Mouse (Mus musculus) spleen, adult 2 months (tissue): ENCODE measurements around the gene Smim11. TPM values are rescaled to one million over a fixed set of nuclear protein-coding genes. Genes with fewer than 3 reads are reported as not detected.

Source experiments
- DNase-seq, 2 experiments: peaks; one replicate each; pipeline versions ENCODE4 v3.0.0 to v3.0.0-alpha.2; 2012 to 2021; ENCODE audit warnings: low spot score in 2 of 2, low read depth in 1 of 2
- H3K27ac ChIP-seq: fragments of 200-500 bp; 2 replicates; pipeline ENCODE4 v1.5.1; 2012; ENCODE audit warnings: low read length, inconsistent platforms; ENCODE audit not compliant: insufficient read depth
- H3K27me3 ChIP-seq: fragments of 200-500 bp; 2 replicates; pipeline ENCODE4 v1.6.1; 2012; ENCODE audit warnings: mild to moderate bottlenecking, moderate library complexity, low read length, inconsistent platforms; ENCODE audit not compliant: control insufficient read depth, insufficient read depth
- H3K36me3 ChIP-seq: fragments of 200-500 bp; 2 replicates; pipeline ENCODE4 v1.6.1; 2012; ENCODE audit warnings: mild to moderate bottlenecking, low read length, inconsistent platforms; ENCODE audit not compliant: control insufficient read depth, insufficient read depth
- H3K4me1 ChIP-seq: fragments of 200-500 bp; 2 replicates; pipeline ENCODE4 v1.6.1; 2011; ENCODE audit warnings: inconsistent platforms; ENCODE audit not compliant: control insufficient read depth, insufficient read depth, insufficient read length
- H3K4me3 ChIP-seq: fragments of 200-500 bp; 2 replicates; pipeline ENCODE4 v1.5.1; 2011; ENCODE audit warnings: mild to moderate bottlenecking, inconsistent platforms; ENCODE audit not compliant: insufficient read depth, insufficient read length; ENCODE audit errors: extremely low read depth
- CTCF ChIP-seq: fragments of 200-500 bp; IDR thresholded peaks from 2 replicates; pipeline ENCODE4 v1.5.1; 2011; ENCODE audit warnings: mild to moderate bottlenecking, inconsistent platforms; ENCODE audit not compliant: insufficient read depth, insufficient read length, insufficient replicate concordance; ENCODE audit errors: extremely low read depth
- POLR2A ChIP-seq: fragments of 200-500 bp; IDR thresholded peaks from 2 replicates; pipeline ENCODE4 v1.6.1; 2011; ENCODE audit warnings: low read depth, low read length, inconsistent platforms
- WGBS: fragments of 180-500 bp; shearing (Covaris S2); methylation state at CpG from one replicate; pipeline ENCODE4 v1.1.7; 2018; 5-methylcytosine and 5-hydroxymethylcytosine counted together
- polyA plus RNA-seq: library from polyadenylated mRNA; depleted of rRNA; stranded (reverse); fragments of >200 nt; gene quantifications from 2 replicates; pipeline ENCODE4 v1.2.3, GENCODE M21; 2012

Smim11 gene
- polyA plus RNA-seq, 1 experiment = 12.0 TPM

DNA sequence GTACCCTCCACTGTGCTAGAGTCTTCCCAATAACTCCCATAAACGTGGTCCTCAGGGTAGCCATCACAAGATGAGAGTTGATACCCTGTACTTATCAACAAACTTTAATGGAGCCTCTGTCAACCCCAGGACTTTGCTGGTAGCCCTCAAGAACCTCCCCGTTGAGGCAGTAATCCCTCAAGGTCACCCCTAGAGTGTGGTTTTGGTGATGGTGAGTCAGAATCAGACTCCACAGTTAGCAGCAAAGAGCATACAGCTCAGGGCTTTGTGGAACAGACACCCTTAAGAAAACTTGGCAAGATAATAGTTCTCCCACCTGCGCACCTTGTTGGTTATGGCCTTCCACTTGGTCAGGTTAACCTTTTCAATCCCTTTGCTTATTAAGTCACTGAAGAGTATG lies 19.3 kb downstream of the Smim11 start:
- 73% methylated on average over 3 of the region's 3 CpGs for WGBS
- Histone ChIP-seq H3K27me3 (no peaks in the 10 kb centered on the region), H3K4me1 (no peaks in the 10 kb centered on the region), H3K27ac (no peak overlapping the region), H3K36me3 (no peaks in the 10 kb centered on the region), H3K4me3 (no peak overlapping the region)
- no peak for TF ChIP-seq POLR2A
- no peak for TF ChIP-seq CTCF
- DNase-seq = no peak

DNA sequence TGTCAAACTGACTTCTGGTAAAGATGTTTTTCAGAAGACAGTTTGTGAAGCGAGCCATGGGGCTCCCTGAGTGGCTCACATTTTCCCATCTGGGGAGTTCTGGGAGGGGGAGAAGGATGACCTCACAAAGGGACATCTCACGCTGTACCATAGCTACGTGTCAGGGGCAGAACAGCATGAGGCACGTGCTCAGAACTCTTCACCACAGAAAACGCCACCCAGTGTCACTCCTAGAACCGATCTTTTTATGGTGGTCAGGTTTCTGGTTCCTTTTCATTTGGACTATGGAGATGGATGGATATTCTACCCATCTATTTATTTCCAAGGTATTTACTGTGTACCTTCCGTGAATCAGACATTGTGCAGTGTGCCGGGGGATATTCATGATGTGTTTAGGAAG lies 20.3 kb downstream of the Smim11 start, which contains the start of gene Fam243:
Gene Fam243, minus strand, starts transcription at position 101 of the 400 bp plus-strand sequence.
- no peaks in the 10 kb centered on the region for H3K4me1 ChIP-seq
- no peak for DNase-seq
- WGBS = 91% methylated on average over 8 of the region's 8 CpGs
- H3K4me3 ChIP-seq = no peak within 1 kb of the TSS
- TF ChIP-seq POLR2A = no peak
- no peak for TF ChIP-seq CTCF
- no peak within 1 kb of the TSS for H3K27ac ChIP-seq
- no peaks in the 10 kb centered on the region for H3K27me3 ChIP-seq
- H3K36me3 ChIP-seq = no peaks in the 10 kb centered on the region

DNA sequence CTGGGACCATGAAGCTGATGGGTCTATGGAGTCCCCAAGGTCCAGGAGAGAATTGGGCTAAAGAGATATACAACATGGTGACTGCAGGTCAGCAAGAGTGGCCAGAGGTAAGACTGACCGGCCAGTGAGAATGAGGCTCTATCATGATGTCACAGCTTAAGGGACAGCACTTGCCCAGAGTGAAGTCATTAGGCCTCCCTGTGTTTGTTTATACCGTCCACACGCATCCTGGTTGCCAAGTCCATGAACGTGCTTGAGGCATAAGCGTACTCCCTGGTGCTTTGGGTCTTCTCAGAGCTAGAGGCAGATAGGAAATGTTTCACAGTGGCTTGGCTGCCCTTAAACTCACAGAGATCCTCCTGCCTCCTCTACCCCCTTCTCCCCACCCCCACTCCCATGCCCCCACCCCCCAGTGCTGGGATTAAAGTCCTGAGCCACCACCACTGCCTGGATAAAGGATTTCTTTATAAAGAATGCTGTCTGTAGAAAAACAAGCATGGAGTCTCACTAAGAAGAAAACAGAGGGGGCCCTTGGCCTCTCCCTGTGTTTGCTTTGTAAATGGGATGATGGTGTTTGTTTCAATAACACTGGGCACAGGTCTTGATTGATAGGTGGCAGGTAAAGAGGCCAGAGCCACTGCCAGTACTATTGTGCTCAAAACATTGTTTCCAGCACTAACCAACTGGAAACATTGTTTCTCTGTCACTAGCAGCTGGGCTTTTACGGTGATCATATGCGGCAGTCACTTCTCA lies 23.4 kb downstream of the Smim11 start:
- no peaks in the 10 kb centered on the region for H3K4me1 ChIP-seq
- TF ChIP-seq CTCF (no peak), POLR2A (no peak)
- DNase-seq = no peak
- no peak overlapping the region for H3K4me3 ChIP-seq
- H3K27me3 ChIP-seq = no peaks in the 10 kb centered on the region
- H3K36me3 ChIP-seq = no peaks in the 10 kb centered on the region
- 87% methylated on average over 7 of the region's 7 CpGs for WGBS
- H3K27ac ChIP-seq = no peak overlapping the region

GRCm38 (mm10) chr16:92325062-92325406 lies 23.9 kb downstream of the Smim11 start:
- Histone ChIP-seq H3K36me3 (no peaks in the 10 kb centered on the region), H3K27ac (no peak overlapping the region), H3K4me1 (no peaks in the 10 kb centered on the region), H3K4me3 (no peak overlapping the region), H3K27me3 (no peaks in the 10 kb centered on the region)
- DNase-seq = no peak
- 68% methylated on average over 1 of the region's 1 CpGs for WGBS
- TF ChIP-seq CTCF (no peak), POLR2A (no peak)

DNA sequence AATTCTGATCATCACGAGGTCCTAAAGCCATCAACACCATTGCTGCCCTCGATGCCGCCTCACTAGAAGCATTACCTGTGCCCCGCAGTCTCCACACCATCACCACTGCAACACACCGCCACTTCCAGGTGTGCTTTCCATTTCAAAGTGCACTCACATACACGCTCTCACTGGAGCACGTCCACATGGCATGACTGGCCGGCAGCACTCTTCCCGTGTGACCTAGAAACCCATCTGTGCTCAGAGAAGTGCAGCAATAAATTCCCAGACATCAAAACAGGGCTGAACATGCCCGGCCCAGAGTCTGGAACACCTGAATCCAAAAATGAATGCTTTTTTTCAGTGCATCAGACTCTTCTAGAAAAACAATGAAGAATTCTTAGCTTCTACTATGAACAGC lies 26.8 kb downstream of the Smim11 start:
- TF ChIP-seq CTCF (no peak), POLR2A (no peak)
- no peak overlapping the region for H3K4me3 ChIP-seq
- no peak overlapping the region for H3K27ac ChIP-seq
- no peaks in the 10 kb centered on the region for H3K36me3 ChIP-seq
- H3K4me1 ChIP-seq = no peaks in the 10 kb centered on the region
- WGBS = 91% methylated on average over 10 of the region's 10 CpGs
- no peak for DNase-seq
- no peaks in the 10 kb centered on the region for H3K27me3 ChIP-seq

DNA sequence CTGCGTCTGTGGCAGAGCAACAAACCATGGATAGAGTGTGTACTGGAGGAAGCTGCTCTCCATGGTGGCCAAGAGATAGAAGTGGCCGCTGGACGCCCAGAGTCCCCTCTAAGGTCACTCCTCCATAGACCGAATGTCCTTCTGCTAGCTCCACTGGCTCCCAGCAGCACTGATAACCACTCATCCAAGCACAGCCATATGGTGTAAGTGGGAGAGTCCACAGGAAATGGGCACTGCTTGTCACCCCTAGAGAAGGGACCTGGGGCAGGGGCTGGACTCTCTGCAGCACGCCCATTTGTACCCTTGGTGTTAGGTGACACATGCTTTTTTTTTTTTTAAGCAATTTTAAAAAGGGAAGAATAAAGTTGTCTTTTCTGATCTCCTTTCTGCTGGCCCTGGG lies 29.9 kb downstream of the Smim11 start:
- TF ChIP-seq POLR2A (no peak), CTCF (no peak)
- Histone ChIP-seq H3K36me3 (no peaks in the 10 kb centered on the region), H3K4me1 (no peaks in the 10 kb centered on the region), H3K27ac (no peak overlapping the region), H3K4me3 (no peak overlapping the region), H3K27me3 (no peaks in the 10 kb centered on the region)
- WGBS = 85% methylated on average over 5 of the region's 5 CpGs
- no peak for DNase-seq

DNA sequence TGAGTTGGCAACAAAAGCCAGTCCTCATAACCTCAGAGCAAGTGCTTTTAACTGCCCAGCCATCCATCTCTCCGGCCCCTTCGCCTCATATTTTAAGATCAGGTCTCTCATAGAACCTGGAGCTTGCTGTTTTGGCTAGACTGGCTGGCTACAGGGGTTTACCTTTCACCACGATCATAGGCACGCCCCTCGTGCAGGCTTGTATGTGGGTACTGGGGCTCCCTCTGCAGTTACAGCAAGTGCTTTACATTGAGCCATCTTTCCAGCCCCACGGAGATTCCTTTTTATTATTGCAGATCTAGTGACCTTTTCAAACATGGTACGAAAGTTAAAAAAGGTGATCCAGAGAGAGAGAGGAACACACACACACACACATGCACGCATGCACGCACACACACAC lies 33.5 kb downstream of the Smim11 start:
- 65% methylated on average over 9 of the region's 9 CpGs for WGBS
- Histone ChIP-seq H3K4me1 (no peaks in the 10 kb centered on the region), H3K27ac (no peak overlapping the region), H3K36me3 (no peaks in the 10 kb centered on the region), H3K27me3 (no peaks in the 10 kb centered on the region), H3K4me3 (no peak overlapping the region)
- DNase-seq = no peak
- TF ChIP-seq POLR2A (no peak), CTCF (no peak)
